Mouse (Mus musculus): ENCODE measurements at regions not wholly inside any gene's neighbourhood (a gene's known extent, or its start where the extent isn't known, plus 50 kb on each side); places are given as distances from the start of the nearest gene placed in this dataset.
"Not testable (repeated sequence)": the region's sequence is repeated elsewhere in the genome, so short reads cannot be mapped to it uniquely, and the experiment has no call there.

- peak; percentile 8 to 57 for DNase-seq (ENCODE audit: inconsistent age in 2 of 2, low spot score in 1 of 2)
Observed at GRCm38 (mm10) chr4:61998366-61998765, 55.6 kb downstream of the Mup20 start.

DNA sequence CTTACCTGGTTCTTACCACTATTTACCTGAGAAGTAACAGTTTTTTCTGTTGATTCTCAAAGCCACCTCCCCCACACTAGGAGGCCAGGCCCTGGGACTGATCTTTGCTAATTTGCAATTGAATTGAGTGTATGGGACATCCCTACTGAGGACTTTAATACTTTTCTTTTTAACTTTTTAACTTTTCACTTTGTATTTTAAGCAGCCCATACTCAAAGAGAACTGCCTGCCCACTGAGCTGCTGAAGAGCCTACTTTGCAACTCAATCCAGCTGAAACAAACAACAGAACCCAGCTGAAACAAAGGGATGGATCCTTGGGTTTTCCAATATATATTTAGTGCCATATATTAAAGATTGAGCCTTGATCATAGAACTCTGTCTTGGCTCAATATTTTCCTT, 64.0 kb downstream of the Mup20 start:
- not testable (repeated sequence) for DNase-seq (ENCODE audit: inconsistent age in 2 of 2, low spot score in 1 of 2)

- DNase-seq (ENCODE audit: inconsistent age in 2 of 2, low spot score in 1 of 2) = no peak
Observed at GRCm38 (mm10) chr4:61976159-61976558, 77.8 kb downstream of the Mup20 start.

DNA sequence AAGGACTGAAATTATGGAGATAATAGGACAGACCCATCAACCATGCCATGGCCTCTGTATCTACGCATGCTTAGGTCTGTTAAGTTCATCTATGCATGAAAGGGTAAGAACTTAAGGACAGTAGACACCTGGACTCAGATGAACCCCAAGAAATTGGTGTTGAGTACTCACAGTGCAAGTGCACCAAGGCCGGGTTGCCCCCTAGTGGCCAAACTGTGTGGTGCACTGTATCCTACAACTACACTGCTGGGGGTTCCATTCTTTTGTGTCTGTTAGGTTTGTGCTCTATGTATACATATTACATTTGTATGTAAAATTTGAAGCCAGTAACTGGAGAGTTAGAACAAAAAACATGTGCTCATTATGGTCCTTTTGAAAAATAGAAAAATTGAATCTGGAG, 80.7 kb downstream of the Mup20 start:
- peak; percentile 23 to 71 for DNase-seq (ENCODE audit: inconsistent age in 2 of 2, low spot score in 1 of 2)

- DNase-seq (ENCODE audit: inconsistent age in 2 of 2, low spot score in 1 of 2) = peak in 1 of 2 experiments; percentile 8
Observed at GRCm38 (mm10) chr4:61969691-61970090, 84.3 kb downstream of the Mup20 start.

- not testable (repeated sequence) for DNase-seq (ENCODE audit: inconsistent age in 2 of 2, low spot score in 1 of 2)
Observed at GRCm38 (mm10) chr4:61967674-61968073, 86.3 kb downstream of the Mup20 start.

DNA sequence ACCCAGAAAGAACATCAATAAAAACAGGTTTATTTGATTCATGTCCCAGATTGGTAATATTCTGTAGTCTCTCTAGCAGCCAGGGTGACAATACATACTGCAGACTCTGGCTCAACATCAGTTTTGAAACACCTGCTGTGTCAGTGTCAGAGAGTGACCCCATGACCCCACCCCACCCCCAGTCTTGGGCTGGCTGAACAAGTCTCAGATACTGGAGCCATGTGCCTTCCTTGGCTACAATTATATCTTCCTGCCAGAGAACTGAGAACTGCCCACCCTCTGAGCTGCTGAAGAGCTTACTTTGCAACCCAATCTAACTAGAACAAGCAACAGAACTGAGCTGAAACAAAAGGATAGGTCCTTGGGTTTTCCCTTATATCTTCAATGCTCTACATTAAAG, 91.6 kb downstream of the Mup20 start:
- DNase-seq (ENCODE audit: inconsistent age in 2 of 2, low spot score in 1 of 2) = peak in 1 of 2 experiments; percentile 9

Data from adrenal gland, adult (tissue).